Mouse (Mus musculus) testis, adult 2 months (tissue): ENCODE measurements around the gene B230104I21Rik. TPM values are rescaled to one million over a fixed set of nuclear protein-coding genes. Genes with fewer than 3 reads are reported as not detected.

ENCODE experiments used
- H3K27ac ChIP-seq: fragments of 200-500 bp; 2 replicates; pipeline ENCODE4 v1.5.1; 2012; ENCODE audit warnings: low read depth, low read length; ENCODE audit not compliant: control insufficient read depth, insufficient read depth
- H3K27me3 ChIP-seq: fragments of 200-500 bp; 2 replicates; pipeline ENCODE4 v1.6.1; 2012; ENCODE audit warnings: mild to moderate bottlenecking, low read length, moderate library complexity; ENCODE audit not compliant: control insufficient read depth, insufficient read depth
- H3K36me3 ChIP-seq: fragments of 200-500 bp; 2 replicates; pipeline ENCODE4 v1.6.1; 2012; ENCODE audit warnings: mild to moderate bottlenecking, low read length; ENCODE audit not compliant: control insufficient read depth, insufficient read depth
- H3K4me1 ChIP-seq: fragments of 200-500 bp; 2 replicates; pipeline ENCODE4 v1.6.1; 2012; ENCODE audit warnings: low read length; ENCODE audit not compliant: control insufficient read depth, insufficient read depth
- H3K4me3 ChIP-seq: fragments of 200-500 bp; 2 replicates; pipeline ENCODE4 v1.5.1; 2012; ENCODE audit warnings: low read depth, mild to moderate bottlenecking, low read length, moderate library complexity, mixed read lengths; ENCODE audit not compliant: control insufficient read depth
- CTCF ChIP-seq: fragments of 200-500 bp; IDR thresholded peaks from 2 replicates; pipeline ENCODE4 v1.5.1; 2012; ENCODE audit warnings: low read depth, mild to moderate bottlenecking, inconsistent platforms, low read length, moderate library complexity; ENCODE audit not compliant: control insufficient read depth, insufficient read depth, insufficient replicate concordance
- POLR2A ChIP-seq: fragments of 200-500 bp; IDR thresholded peaks from 2 replicates; pipeline ENCODE4 v1.6.1; 2012; ENCODE audit warnings: low read depth, mild to moderate bottlenecking, inconsistent platforms, low read length, moderate library complexity; ENCODE audit not compliant: control insufficient read depth
- polyA plus RNA-seq: library from polyadenylated mRNA; depleted of rRNA; stranded (reverse); fragments of >200 nt; gene quantifications from 2 replicates; pipeline ENCODE4 v1.2.3, GENCODE M21; 2012

B230104I21Rik gene
- polyA plus RNA-seq, 1 experiment = 0.57 TPM

- no peak overlapping the region for H3K27ac ChIP-seq
- TF ChIP-seq POLR2A (no peak), CTCF (no peak)
- H3K36me3 ChIP-seq = no peaks in the 10 kb centered on the region
- no peaks in the 10 kb centered on the region for H3K27me3 ChIP-seq
- no peaks in the 10 kb centered on the region for H3K4me1 ChIP-seq
- H3K4me3 ChIP-seq = no peak overlapping the region
Measured at GRCm38 (mm10) chr4:154352246-154352645, 16.3 kb downstream of the B230104I21Rik start.

GRCm38 (mm10) chr4:154355408-154355807, 19.5 kb downstream of the B230104I21Rik start:
- no peak overlapping the region for H3K4me3 ChIP-seq
- TF ChIP-seq POLR2A (no peak), CTCF (no peak)
- no peaks in the 10 kb centered on the region for H3K36me3 ChIP-seq
- H3K27me3 ChIP-seq = no peaks in the 10 kb centered on the region
- no peaks in the 10 kb centered on the region for H3K4me1 ChIP-seq
- H3K27ac ChIP-seq = no peak overlapping the region

- Histone ChIP-seq H3K4me3 (peak overlapping the region; percentile 1; the same call in 1 of the 2 replicates), H3K4me1 (no peaks in the 10 kb centered on the region), H3K27ac (no peak overlapping the region), H3K27me3 (no peaks in the 10 kb centered on the region), H3K36me3 (no peaks in the 10 kb centered on the region)
- no peak for TF ChIP-seq CTCF
Measured at GRCm38 (mm10) chr4:154358370-154358769, 22.4 kb downstream of the B230104I21Rik start.

- Histone ChIP-seq H3K27me3 (no peaks in the 10 kb centered on the region), H3K4me1 (no peaks in the 10 kb centered on the region), H3K27ac (no peak overlapping the region), H3K4me3 (peak overlapping the region; percentile 61), H3K36me3 (no peaks in the 10 kb centered on the region)
- TF ChIP-seq POLR2A (no peak), CTCF (no peak)
Measured at GRCm38 (mm10) chr4:154358816-154359215, 22.9 kb downstream of the B230104I21Rik start.

- H3K36me3 ChIP-seq = no peaks in the 10 kb centered on the region
- peak overlapping the region; percentile 61 for H3K4me3 ChIP-seq
- H3K27ac ChIP-seq = no peak overlapping the region
- H3K27me3 ChIP-seq = no peaks in the 10 kb centered on the region
- TF ChIP-seq POLR2A (no peak), CTCF (no peak)
- no peaks in the 10 kb centered on the region for H3K4me1 ChIP-seq
Measured at GRCm38 (mm10) chr4:154359762-154360300, 23.9 kb downstream of the B230104I21Rik start.

- Histone ChIP-seq H3K27ac (no peak overlapping the region), H3K36me3 (no peaks in the 10 kb centered on the region), H3K27me3 (no peaks in the 10 kb centered on the region), H3K4me3 (peak overlapping the region; percentile 50), H3K4me1 (no peaks in the 10 kb centered on the region)
- TF ChIP-seq POLR2A (no peak), CTCF (no peak)
Measured at GRCm38 (mm10) chr4:154360441-154360840, 24.5 kb downstream of the B230104I21Rik start.

- H3K4me1 ChIP-seq = no peaks in the 10 kb centered on the region
Measured at GRCm38 (mm10) chr4:154360850-154361249, 24.9 kb downstream of the B230104I21Rik start.

GRCm38 (mm10) chr4:154364752-154365151, 28.8 kb downstream of the B230104I21Rik start:
- Histone ChIP-seq H3K27ac (no peak overlapping the region), H3K36me3 (no peaks in the 10 kb centered on the region), H3K4me3 (no peak overlapping the region), H3K27me3 (no peaks in the 10 kb centered on the region), H3K4me1 (no peaks in the 10 kb centered on the region)
- no peak for TF ChIP-seq POLR2A
- no peak for TF ChIP-seq CTCF

More at GRCm38 (mm10) chr4:154360850-154361249, 24.9 kb downstream of the B230104I21Rik start:
- Histone ChIP-seq H3K27ac (no peak overlapping the region), H3K36me3 (no peaks in the 10 kb centered on the region), H3K4me3 (peak overlapping the region; percentile 50), H3K27me3 (no peaks in the 10 kb centered on the region)
- no peak for TF ChIP-seq CTCF
- TF ChIP-seq POLR2A = no peak
